Mouse (Mus musculus) kidney, adult 18-20 months (tissue): ENCODE measurements around the gene Cyth4.
A peak's percentile ranks its signal among the peaks of the same experiment; 100 is the strongest.

Source experiments
- DNase-seq: peaks from one replicate; pipeline ENCODE4 v3.0.0; 2021

Gene Cyth4

GRCm38 (mm10) chr15:78587050-78587994, 9.5 kb upstream of the Cyth4 start:
- DNase-seq, result peak; percentile 88

DNA sequence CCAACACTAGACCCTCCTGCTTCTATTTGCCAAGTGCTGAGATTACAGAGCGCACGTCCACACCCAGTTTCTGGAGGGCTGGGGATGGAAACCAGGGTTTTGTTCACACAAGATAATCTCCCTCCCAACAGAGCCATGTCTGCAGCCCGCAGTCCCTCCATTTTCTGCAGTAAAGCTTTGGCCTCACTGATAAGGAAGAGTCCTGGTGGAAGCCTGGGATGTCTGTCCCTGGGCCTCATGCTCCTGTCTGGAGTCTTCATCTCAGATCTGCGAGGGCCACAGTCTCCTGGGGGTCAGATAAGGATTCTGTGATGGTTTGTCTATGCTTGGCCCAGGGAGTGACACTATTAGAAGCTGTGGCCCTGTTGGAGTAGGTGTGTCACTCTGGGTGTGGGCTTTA, 8.8 kb upstream of the Cyth4 start:
- no peak for DNase-seq

GRCm38 (mm10) chr15:78588900-78589299, 7.9 kb upstream of the Cyth4 start:
- no peak for DNase-seq

DNA sequence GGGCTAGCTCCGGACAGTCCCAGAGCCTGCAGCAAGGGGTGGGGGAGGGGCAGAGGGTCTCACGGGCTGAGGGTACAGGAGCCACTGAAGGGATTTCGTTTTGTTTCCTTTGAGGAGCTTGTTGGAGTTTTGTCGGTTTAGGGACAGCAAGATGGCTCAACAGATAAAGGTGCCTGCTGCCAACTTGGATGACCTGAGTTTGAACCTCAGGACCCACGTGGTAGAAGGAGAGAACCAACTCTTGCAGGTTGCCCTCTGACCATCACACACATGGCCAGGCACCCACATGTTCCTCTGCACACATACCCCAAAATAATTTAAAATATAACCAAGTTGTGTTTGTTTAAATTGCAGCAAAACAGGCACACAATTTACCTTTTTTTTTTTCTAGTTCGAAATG, 6.9 kb upstream of the Cyth4 start:
- DNase-seq, result no peak

GRCm38 (mm10) chr15:78590785-78591184, 6.1 kb upstream of the Cyth4 start:
- DNase-seq, result no peak

DNA sequence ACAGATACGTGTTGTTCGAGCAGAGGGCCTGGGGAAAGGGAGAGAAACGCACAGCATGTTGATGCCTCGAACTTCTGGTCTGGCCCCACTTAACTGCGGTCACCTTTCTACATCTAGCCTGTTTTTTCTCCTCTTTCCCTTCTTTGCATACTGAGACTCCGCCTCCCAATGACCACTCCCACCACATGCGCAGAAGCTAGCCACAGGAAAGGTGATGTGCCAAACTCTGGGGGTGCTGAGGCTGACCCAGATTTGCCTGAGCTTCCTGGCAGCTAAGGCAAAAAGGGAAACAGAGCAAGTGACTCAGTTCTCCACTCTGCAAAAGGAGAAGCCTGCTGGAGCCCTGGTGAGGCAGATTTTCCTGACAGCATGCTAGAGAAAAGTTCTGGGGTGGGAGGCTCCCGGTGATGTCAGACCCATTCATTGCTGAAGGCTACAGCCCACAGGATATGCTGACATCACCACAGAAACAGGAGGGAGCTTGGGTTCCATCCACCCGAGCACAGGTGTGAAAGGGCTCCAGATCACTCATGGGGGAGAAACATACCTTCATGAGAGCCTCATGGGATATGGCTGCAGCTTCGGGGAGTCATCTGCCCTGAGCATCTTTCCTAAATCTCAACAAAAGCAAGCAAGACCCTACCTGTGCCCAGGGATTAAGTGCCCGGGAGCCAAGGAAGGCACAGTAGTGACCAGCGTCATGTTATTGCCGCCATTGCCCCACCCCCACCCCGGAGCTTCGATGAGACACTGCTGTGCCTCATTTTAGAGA, 5.0 kb upstream of the Cyth4 start:
- no peak for DNase-seq

DNA sequence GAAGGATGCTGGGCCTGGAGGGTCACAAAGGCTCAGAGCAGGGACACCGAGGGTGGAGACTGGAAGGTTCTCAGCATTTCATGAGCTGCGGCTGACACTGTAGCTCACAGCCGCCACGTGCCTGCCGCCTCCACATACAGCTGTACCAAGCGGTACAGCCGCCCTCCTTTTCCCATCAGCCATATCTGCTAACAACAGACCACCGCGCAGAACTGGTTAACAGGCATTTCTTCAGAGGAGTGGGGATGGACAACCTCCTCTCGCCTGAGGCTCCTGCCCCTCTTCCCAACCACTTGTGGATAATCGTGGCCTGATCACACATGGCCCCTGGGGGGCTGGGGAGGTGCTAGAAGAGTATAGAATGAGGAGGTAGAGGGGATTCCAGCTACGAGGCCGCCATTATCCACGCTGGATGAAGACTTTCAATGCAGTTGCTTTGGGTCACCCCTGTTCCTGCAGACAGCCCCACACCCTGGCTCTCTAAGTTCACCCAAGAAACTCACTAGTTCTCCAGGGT, 4.3 kb upstream of the Cyth4 start:
- no peak for DNase-seq

DNA sequence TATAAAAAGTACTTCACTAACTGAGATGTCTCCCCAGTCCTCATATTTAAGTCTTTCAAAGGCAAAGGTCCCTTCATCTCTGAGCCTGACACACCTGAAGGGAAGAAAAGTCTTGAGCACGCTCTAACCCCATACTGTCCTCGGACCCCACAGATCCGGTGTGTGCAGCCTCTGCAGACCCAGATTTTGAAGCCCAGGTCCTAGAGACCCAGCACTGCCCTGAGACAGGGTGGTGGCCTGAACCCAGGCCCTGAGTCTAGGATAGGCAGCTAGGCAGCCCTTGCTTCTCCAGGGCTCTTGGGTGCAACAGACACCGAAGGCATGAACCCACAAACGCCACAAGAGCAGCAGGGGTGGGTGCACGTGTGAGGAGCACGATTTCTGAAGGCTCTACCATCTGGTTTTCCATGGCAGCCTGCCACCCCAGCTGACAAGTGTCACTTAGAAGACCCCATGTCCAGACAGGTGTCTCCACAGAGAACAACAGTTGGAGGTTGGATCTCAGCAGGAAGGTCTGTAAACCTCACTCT, 2.9 kb upstream of the Cyth4 start:
- no peak for DNase-seq

DNA sequence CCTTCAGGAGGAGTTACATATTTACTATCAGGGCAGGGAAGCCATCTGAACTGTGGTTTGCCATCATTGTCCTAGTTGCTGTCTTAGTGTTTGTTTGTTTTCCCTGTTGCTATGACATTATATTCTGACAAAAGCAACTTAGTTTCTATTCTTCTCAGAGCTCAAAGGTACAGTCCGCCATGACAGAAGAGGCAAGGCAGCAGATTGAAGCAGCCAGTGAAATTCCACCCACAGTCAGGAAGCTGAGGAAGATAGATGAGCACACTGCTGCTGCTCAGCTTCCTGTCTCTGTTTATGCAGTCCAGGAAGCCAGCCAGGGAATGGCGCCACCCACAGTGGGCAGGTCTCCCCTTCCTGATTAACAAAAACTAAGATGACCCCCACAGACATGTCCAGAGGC, 2.0 kb upstream of the Cyth4 start:
- DNase-seq, result no peak

DNA sequence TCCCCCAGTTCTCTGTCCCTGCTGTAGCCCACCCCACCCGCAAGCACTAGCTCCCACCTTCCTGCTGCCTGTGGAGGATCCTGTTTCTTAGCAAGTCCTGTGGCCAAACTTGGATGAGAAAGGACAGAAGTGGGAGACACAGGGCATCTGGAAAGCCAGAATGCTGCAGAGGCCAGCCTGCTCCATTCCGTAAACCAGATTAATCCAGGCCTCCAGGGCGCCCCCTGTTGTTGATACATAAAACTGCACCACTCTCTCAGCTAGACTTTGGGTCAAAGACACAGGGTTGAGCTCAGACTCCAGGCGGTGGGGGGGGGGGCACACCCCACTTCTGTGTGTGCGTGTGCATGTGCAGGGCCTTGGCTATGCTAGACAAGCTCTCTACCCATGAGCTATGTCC, 1.4 kb upstream of the Cyth4 start:
- DNase-seq, result no peak

DNA sequence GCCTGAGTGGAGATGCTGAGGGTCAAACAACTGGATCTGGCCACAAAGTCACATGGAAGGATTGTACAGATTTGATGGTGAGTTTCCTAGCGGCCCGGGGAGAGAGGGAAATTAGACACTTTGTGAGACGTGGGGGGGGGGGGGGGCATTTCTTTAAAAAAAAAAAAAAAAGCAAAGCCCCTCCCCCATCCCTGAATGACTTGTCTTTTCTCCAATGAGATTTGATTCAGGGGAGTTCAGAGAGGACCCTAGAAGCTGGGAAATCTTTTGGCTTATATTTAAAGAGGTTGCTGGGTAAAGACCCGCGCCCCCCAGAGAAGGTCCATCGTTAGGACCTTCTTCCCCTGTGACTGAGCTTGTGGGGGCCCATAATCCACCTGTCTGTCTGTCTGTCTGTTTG, 343 bp upstream of the Cyth4 start:
- DNase-seq, result no peak

DNA sequence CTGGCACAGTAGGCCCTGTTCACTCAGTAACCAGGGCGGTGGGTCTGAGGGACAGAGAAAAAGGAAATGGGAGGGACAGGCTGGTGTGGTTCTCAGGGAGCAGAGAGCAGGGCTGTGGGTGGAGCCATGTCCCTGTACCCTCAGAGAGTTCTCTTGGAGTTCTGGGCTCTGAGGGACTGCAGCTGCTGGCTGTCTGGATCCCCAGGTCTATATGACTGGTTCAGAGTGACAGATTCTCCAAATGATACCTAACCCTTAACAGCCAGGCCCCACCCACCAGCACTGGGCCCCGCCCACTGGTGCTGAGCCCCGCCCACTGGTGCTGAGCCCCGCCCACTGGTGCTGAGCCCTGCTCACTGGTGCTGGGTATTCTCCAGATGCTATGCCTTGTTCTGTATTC, 882 bp downstream of the Cyth4 start:
- peak; percentile 20 for DNase-seq

DNA sequence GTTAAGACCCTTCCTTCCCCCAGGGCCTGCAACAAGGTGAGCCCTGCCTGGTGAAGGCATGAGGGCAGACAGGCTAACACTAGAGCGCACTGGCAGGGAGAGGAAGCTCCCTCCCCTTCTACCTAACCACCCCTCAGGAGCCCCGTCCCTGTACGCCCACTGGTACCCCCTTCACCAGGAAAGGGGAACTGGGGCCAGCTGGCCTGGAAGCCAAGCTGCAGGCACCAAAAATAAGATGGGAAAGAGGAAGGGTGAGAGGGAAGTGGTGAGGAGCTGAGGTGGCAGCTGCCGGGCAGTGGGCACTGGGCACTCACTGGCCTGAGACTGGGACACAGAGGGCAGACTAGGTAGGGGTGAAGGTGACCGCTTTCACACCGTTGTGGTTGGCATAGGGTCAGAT, 2.3 kb downstream of the Cyth4 start:
- no peak for DNase-seq

DNA sequence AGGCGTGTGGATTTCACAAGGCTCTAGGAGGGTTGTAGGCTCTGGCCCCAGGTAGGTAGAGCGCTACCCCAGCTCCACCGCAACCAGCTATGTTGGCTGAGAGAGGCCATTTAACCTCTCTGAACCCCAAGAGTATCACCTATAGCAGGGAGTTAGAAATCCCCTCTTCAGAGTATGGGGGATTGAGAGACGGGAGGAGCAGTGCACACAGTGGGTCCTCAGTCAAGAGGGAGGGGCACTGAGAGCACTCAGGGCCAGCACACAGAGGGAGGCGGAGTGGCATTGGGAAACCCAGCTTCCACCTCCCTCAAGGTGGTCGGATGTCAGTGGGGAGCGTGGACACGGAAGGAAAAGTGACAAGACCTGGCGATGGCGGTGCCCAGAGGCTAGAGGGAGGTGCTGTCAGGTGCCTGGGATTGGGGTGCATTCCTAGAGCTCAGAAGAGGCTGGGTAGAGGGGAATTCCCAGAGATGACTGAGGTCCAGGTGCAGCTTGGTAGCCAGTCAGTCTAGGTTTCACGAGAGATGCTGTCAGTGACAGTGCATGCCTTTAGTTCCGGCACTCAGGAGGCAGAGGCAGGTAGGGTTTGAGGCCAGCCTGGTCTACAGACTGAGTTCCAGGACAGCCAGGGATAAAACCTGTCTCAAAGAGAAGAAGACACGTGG, 2.8 kb downstream of the Cyth4 start:
- no peak for DNase-seq

- DNase-seq, result no peak
Measured at GRCm38 (mm10) chr15:78601180-78601579, 4.3 kb downstream of the Cyth4 start.

DNA sequence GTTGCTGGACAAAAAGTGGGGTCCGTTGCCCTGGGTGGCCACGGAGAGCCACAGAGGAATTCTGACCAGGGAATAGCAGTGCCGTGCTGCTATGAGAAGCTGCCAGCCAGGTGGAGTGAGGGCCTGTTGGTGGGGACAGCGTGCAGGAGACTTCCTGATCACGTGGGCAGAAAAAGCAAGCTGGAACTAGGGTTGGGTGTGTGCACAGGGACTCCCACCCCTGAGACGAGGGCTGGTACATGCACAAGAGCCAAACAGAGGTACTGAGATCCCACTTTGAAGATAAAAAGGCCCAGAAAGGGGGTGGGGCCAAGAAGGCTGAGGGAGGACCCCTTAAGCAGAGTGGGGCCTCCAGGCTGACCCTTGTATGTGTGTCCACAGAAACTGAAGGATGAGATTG, 7.4 kb downstream of the Cyth4 start:
- DNase-seq, result no peak

DNA sequence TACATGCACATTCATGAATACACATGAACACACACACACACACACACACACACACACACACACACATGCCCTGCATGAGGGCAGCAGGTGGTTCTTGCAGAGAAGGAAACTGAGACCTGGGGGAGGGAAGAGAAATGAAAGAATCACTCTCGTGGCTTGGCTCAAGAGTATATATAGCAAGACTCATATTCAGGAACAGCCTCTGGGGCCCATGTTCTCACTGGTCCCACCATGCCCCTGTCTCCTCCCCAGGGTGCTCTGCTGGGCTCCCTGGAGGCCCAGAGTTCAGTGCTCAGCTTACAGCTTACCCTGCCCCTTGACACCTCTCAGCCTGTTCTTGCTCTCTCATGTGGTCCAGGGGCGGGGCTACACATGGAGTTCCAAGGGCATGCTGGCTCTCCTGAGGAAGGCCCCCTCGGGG, 8.5 kb downstream of the Cyth4 start:
- no peak for DNase-seq

DNA sequence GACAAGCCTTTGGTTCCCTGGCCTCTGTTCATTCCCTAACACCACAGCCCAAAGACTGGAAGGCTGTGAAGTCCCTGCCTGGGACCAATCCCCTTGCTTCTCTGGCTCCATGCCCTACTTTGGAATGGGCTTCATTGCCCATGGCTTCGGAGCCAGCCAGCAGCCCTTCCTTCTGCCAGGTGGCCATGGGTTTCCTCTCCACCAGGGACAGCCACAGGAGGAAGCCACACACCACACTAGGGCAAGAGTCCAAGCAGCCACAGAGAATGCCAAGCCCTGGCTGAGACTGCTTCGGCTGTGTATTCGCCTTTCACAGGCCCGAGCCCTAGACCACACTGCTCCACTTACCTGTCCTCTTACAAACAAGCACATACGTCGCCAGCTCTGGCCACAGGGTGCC, 9.2 kb downstream of the Cyth4 start:
- DNase-seq, result peak; percentile 16

GRCm38 (mm10) chr15:78607463-78607862, 10.6 kb downstream of the Cyth4 start:
- DNase-seq, result no peak

DNA sequence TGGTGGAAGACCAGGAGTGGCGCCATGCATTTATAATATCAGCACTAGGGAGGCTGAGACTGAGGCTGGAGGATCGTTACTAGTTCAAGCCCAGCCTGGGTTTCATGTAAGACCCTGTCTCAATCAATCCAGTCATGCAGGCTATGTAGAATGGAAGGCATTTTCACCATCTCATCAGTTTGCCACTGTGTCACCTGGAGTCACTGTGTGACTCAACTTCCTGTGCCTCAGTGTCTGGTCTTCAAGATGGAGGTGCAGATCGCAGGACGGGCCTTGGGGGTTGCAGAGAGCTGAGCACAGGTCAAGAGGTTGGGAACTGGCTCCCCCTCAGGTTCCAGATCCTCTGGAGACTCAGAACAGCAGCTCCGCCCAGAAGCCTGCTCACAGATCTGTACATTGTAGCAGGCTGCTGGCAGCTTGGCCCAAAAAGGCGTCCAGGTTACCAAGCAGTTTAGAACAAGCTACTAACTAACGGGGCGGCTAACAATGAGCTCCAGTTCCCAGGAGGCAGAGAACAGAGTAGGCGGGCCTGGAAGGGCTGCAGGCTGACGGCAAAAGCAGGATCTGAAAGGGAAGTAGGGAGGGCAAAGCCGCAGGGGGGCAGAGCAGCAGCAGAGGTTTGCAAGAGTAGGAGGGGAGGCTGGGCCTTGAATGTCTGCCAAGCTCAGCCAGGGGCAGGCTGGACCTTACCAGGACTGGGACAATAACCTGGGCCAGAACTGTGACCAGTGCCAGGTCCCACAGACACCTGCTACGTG, 14.0 kb downstream of the Cyth4 start:
- peak; percentile 20 for DNase-seq

DNA sequence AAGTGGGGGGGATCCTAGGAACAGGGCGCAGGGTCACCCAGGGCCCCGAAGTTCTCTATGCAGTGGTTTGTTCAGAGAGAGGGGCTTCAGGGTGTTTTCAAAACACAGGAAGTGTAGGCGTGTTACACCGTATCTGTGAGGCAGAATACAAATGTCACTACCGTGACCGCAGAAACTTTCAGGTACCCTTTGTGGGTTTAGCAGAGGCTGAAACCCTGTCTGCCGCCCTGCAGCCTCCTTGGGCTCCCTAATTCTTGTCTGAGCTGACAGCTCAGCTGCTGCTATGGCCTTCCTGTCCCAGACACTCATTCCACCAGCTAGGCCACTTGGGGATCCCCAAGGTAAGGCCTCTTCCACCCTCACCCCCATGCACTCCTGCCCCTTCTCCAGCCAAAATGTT, 17.7 kb downstream of the Cyth4 start:
- DNase-seq, result no peak

DNA sequence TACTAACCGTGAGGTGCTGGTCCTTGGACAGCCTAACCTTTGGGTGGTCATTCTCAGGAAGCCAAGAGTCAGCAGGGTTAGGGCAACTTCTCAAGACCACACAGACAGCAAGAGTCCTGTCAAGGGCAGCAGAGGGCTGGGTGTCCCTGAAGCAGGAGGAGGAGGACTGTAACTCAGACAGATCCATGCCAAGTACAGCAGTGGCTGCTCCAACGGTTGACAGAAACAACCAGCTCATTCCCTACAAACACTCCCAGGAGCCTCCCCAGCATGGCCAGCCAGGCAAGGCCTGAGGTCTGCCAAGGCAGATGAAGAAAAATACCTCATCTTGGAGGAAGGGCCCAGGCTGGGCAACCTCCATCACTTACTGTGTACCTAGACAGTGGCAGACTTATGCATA, 20.1 kb downstream of the Cyth4 start:
- DNase-seq, result no peak
